Mouse (Mus musculus) CH12.LX (cell line): Measurements from ENCODE around the gene Gm12830. TPM values are rescaled to one million over a fixed set of nuclear protein-coding genes. Genes with fewer than 3 reads are reported as not detected.

Experiments used
- DNase-seq: peaks from one replicate; pipeline ENCODE4 v3.0.0-alpha.2; 2013; ENCODE audit errors: extremely low read depth
- H3K27ac ChIP-seq: 2 replicates; pipeline ENCODE4 v1.5.1; 2012; ENCODE audit warnings: low read depth, mild to moderate bottlenecking, control low read depth, moderate library complexity; ENCODE audit not compliant: insufficient read depth
- H3K27me3 ChIP-seq: replicated peaks from 2 replicates; pipeline ENCODE3; 2012; ENCODE audit warnings: inconsistent platforms
- H3K36me3 ChIP-seq, 2 experiments: replicated peaks in 1 of 2; 2 replicates each; pipeline versions ENCODE3 to v1.6.1; 2012; ENCODE audit warnings: inconsistent platforms in 1 of 2, low read length in 1 of 2, mild to moderate bottlenecking in 1 of 2, mixed read lengths in 1 of 2, moderate library complexity in 1 of 2; ENCODE audit not compliant: control insufficient read depth in 1 of 2, insufficient read depth in 1 of 2
- H3K4me1 ChIP-seq, 2 experiments: 2 replicates each; pipeline ENCODE4 v1.6.1; 2012; ENCODE audit warnings: inconsistent platforms in 1 of 2, moderate library complexity in 1 of 2; ENCODE audit not compliant: insufficient read depth in 2 of 2, control insufficient read depth in 1 of 2
- H3K4me2 ChIP-seq: 2 replicates; pipeline ENCODE4 v1.6.1; 2012; ENCODE audit warnings: low read depth, mild to moderate bottlenecking, control low read depth; ENCODE audit not compliant: poor library complexity, insufficient read depth, severe bottlenecking
- H3K4me3 ChIP-seq, 3 experiments: fragments of 150-350 bp in 1 of 3; sonication (generic) in 1 of 3; replicated peaks in 1 of 3; 2 replicates each; pipeline versions ENCODE3 to v1.5.1; 2011 to 2012; ENCODE audit warnings: low read depth in 2 of 3, low read length in 2 of 3, mild to moderate bottlenecking in 2 of 3, moderate library complexity in 2 of 3, control low read depth in 1 of 3, improper control_type of control experiment in 1 of 3, inconsistent platforms in 1 of 3, mixed read lengths in 1 of 3; ENCODE audit not compliant: poor library complexity in 1 of 3
- H3K79me2 ChIP-seq: replicated peaks from 2 replicates; pipeline ENCODE4 v1.6.1; 2012; ENCODE audit warnings: mild to moderate bottlenecking, moderate library complexity; ENCODE audit not compliant: control insufficient read depth, poor library complexity, insufficient read depth, severe bottlenecking; ENCODE audit errors: extremely low read depth
- H3K9ac ChIP-seq: 2 replicates; pipeline ENCODE4 v1.6.1; 2012; ENCODE audit warnings: low read depth, mild to moderate bottlenecking, control low read depth, moderate library complexity; ENCODE audit not compliant: insufficient read depth
- H3K9me3 ChIP-seq: replicated peaks from 2 replicates; pipeline ENCODE3; 2012; ENCODE audit warnings: low read length, inconsistent platforms, mixed read lengths
- BHLHE40 ChIP-seq: IDR thresholded peaks from 2 replicates; pipeline ENCODE4 v1.6.1; 2011; ENCODE audit warnings: mild to moderate bottlenecking, low read depth, low read length, improper control_type of control experiment
- CHD1 ChIP-seq: IDR thresholded peaks from 2 replicates; pipeline ENCODE4 v1.6.1; 2012; ENCODE audit warnings: low read depth, low read length, improper control_type of control experiment, inconsistent platforms
- CTCF ChIP-seq, 2 experiments: IDR thresholded peaks in 1 of 2; conservative IDR thresholded peaks in 1 of 2; 2 replicates each; pipeline ENCODE4 v1.5.1; 2011 to 2012; ENCODE audit warnings: low read depth in 2 of 2, low read length in 2 of 2, improper control_type of control experiment in 1 of 2, inconsistent platforms in 1 of 2, mild to moderate bottlenecking in 1 of 2, moderate library complexity in 1 of 2
- E2F4 ChIP-seq: IDR thresholded peaks from 2 replicates; pipeline ENCODE4 v1.6.1; 2011; ENCODE audit warnings: low read depth, low read length, improper control_type of control experiment; ENCODE audit not compliant: insufficient replicate concordance
- ELF1 ChIP-seq: IDR thresholded peaks from 2 replicates; pipeline ENCODE4 v1.6.1; 2014; ENCODE audit warnings: low read depth, mild to moderate bottlenecking, inconsistent platforms, low read length, improper control_type of control experiment
- EP300 ChIP-seq: IDR thresholded peaks from 2 replicates; pipeline ENCODE4 v1.6.1; 2011; ENCODE audit warnings: low read length, improper control_type of control experiment
- ETS1 ChIP-seq: conservative IDR thresholded peaks from 2 replicates; pipeline ENCODE4 v1.6.1; 2012; ENCODE audit warnings: low read depth, mild to moderate bottlenecking, inconsistent platforms, low read length, improper control_type of control experiment, moderate library complexity
- JUN ChIP-seq: IDR thresholded peaks from 2 replicates; pipeline ENCODE4 v1.6.1; 2011; ENCODE audit warnings: low read depth, mild to moderate bottlenecking, low read length, improper control_type of control experiment, moderate library complexity; ENCODE audit not compliant: insufficient read depth
- JUND ChIP-seq: conservative IDR thresholded peaks from 2 replicates; pipeline ENCODE4 v1.6.1; 2011; ENCODE audit warnings: low read depth, low read length, improper control_type of control experiment
- KAT2A ChIP-seq: IDR thresholded peaks from 2 replicates; pipeline ENCODE4 v1.6.1; 2012; ENCODE audit warnings: low read length, improper control_type of control experiment, inconsistent platforms; ENCODE audit not compliant: insufficient replicate concordance
- MAFK ChIP-seq: IDR thresholded peaks from 2 replicates; pipeline ENCODE4 v1.6.1; 2011; ENCODE audit warnings: low read length, improper control_type of control experiment; ENCODE audit not compliant: insufficient replicate concordance
- MAX ChIP-seq: IDR thresholded peaks from 2 replicates; pipeline ENCODE4 v1.6.1; 2011; ENCODE audit warnings: low read length, improper control_type of control experiment
- MAZ ChIP-seq: IDR thresholded peaks from 2 replicates; pipeline ENCODE4 v1.6.1; 2012; ENCODE audit warnings: low read depth, mild to moderate bottlenecking, inconsistent platforms, low read length, improper control_type of control experiment, moderate library complexity
- MXI1 ChIP-seq: IDR thresholded peaks from 2 replicates; pipeline ENCODE4 v1.6.1; 2011; ENCODE audit warnings: mild to moderate bottlenecking, low read depth, low read length, improper control_type of control experiment
- MYC ChIP-seq: IDR thresholded peaks from 2 replicates; pipeline ENCODE4 v1.6.1; 2011; ENCODE audit warnings: low read depth, mild to moderate bottlenecking, improper control_type of control experiment, low read length
- NELFE ChIP-seq: IDR thresholded peaks from 2 replicates; pipeline ENCODE4 v1.6.1; 2011; ENCODE audit warnings: low read depth, low read length, improper control_type of control experiment
- POLR2A ChIP-seq: IDR thresholded peaks from 2 replicates; pipeline ENCODE4 v1.6.1; 2011; ENCODE audit warnings: low read depth, mild to moderate bottlenecking, improper control_type of control experiment, low read length
- POLR2AphosphoS2 ChIP-seq: IDR thresholded peaks from 2 replicates; pipeline ENCODE4 v1.6.1; 2011; ENCODE audit warnings: low read depth, low read length, improper control_type of control experiment
- RAD21 ChIP-seq: IDR thresholded peaks from 2 replicates; pipeline ENCODE4 v1.6.1; 2011; ENCODE audit warnings: low read depth, mild to moderate bottlenecking, low read length, improper control_type of control experiment, moderate library complexity
- RCOR1 ChIP-seq: conservative IDR thresholded peaks from 2 replicates; pipeline ENCODE4 v1.6.1; 2012; ENCODE audit warnings: low read depth, mild to moderate bottlenecking, inconsistent platforms, low read length, improper control_type of control experiment
- SIN3A ChIP-seq: IDR thresholded peaks from 2 replicates; pipeline ENCODE4 v1.6.1; 2012; ENCODE audit warnings: low read length, improper control_type of control experiment, inconsistent platforms
- SMC3 ChIP-seq: IDR thresholded peaks from 2 replicates; pipeline ENCODE4 v1.6.1; 2011; ENCODE audit warnings: low read depth, low read length, improper control_type of control experiment
- TBP ChIP-seq: conservative IDR thresholded peaks from 2 replicates; pipeline ENCODE4 v1.6.1; 2011; ENCODE audit warnings: low read depth, low read length, improper control_type of control experiment
- TCF12 ChIP-seq: IDR thresholded peaks from 2 replicates; pipeline ENCODE4 v1.6.1; 2014; ENCODE audit warnings: low read depth, mild to moderate bottlenecking, inconsistent platforms, low read length, improper control_type of control experiment
- UBTF ChIP-seq: IDR thresholded peaks from 2 replicates; pipeline ENCODE4 v1.6.1; 2012; ENCODE audit warnings: low read depth, mild to moderate bottlenecking, inconsistent platforms, low read length, improper control_type of control experiment, moderate library complexity
- ZC3H11A ChIP-seq: IDR thresholded peaks from 2 replicates; pipeline ENCODE4 v1.6.1; 2012; ENCODE audit warnings: low read depth, mild to moderate bottlenecking, inconsistent platforms, low read length, improper control_type of control experiment
- ZKSCAN1 ChIP-seq: IDR thresholded peaks from 2 replicates; pipeline ENCODE4 v1.6.1; 2012; ENCODE audit warnings: low read depth, inconsistent platforms, low read length, improper control_type of control experiment, borderline replicate concordance
- ZNF384 ChIP-seq: IDR thresholded peaks from 2 replicates; pipeline ENCODE4 v1.6.1; 2012; ENCODE audit warnings: low read depth, low read length, improper control_type of control experiment, inconsistent platforms
- dilution Hi-C: fragments of 300-500 bp; cut with MboI; formaldehyde crosslinking; loops from 2 replicates; pipeline ENCODE4 v1.14.3; 2020; ENCODE audit warnings: low sequenced_read_pairs; ENCODE audit not compliant: extremely low pct_unique_long_range_greater_than_20kb, extremely low pct_ligation_motif_present
- in situ Hi-C: fragments of 300-500 bp; cut with MboI; formaldehyde crosslinking; loops from 3 replicates; pipeline ENCODE4 v1.14.3; 2019; ENCODE audit warnings: low sequenced_read_pairs, low pct_ligation_motif_present, low pct_unique_long_range_greater_than_20kb, mixed read lengths
- polyA plus RNA-seq: library from polyadenylated mRNA; unstranded; fragments of >175 nt; gene quantifications from 2 replicates; pipeline ENCODE4 v1.2.1, GENCODE M21; 2012; ENCODE audit warnings: low read depth; ENCODE audit not compliant: insufficient read length
- total RNA-seq, 2 experiments: library from RNA; depleted of rRNA; stranded (reverse); fragments of 300-350 nt in 1 of 2; fragments of >200 nt in 1 of 2; gene quantifications; 2 replicates each; pipeline ENCODE4 v1.2.3; 2012 to 2014

Gm12830 gene
- total and polyA plus RNA-seq, 3 experiments = not detected

- H3K4me3 ChIP-seq = no peak overlapping the region
- H3K36me3 ChIP-seq = no peaks in the 10 kb centered on the region
- H3K4me2 ChIP-seq = no peak overlapping the region
- peaks cover 74% of the 10 kb centered on the region for H3K27me3 ChIP-seq
- dilution Hi-C loops = no loop called here
- H3K27ac ChIP-seq = no peak overlapping the region
- H3K9me3 ChIP-seq = no peaks in the 10 kb centered on the region
- H3K79me2 ChIP-seq = no peaks in the 10 kb centered on the region
- DNase-seq = no peak
- H3K4me1 ChIP-seq = no peaks in the 10 kb centered on the region
- no peak overlapping the region for H3K9ac ChIP-seq
- TF ChIP-seq TCF12 (no peak), CTCF (conservative IDR thresholded peaks at IDR 0.05 in 1 of 2, IDR thresholded peaks at IDR 0.05 in 1 of 2; ENCODE audit: low read depth in 2 of 2, low read length in 2 of 2) (no peak), E2F4 (no peak), MXI1 (no peak), MAZ (no peak), KAT2A (no peak), SMC3 (no peak), ELF1 (no peak), TBP (no peak), JUND (no peak), POLR2A (no peak), RCOR1 (no peak), UBTF (no peak), RAD21 (no peak), BHLHE40 (no peak), MAFK (no peak), CHD1 (no peak), JUN (no peak), ZNF384 (no peak), MAX (no peak)
- in situ Hi-C loops = no loop called here
These were observed 17.4 kb upstream of the Gm12830 start for GRCm38 (mm10) chr4:114804096-114804495.

- H3K79me2 ChIP-seq = no peaks in the 10 kb centered on the region
- no peak overlapping the region for H3K4me3 ChIP-seq
- H3K9ac ChIP-seq = no peak overlapping the region
- peaks cover 89% of the 10 kb centered on the region for H3K27me3 ChIP-seq
- DNase-seq = no peak
- in situ Hi-C loops = no loop called here
- no peak overlapping the region for H3K4me2 ChIP-seq
- no peak for TF ChIP-seq JUND
- TF ChIP-seq ZC3H11A = no peak
- TF ChIP-seq MXI1 = no peak
- TF ChIP-seq EP300 = no peak
- TF ChIP-seq TCF12 = no peak
- no peak for TF ChIP-seq JUN
- no peak for TF ChIP-seq SIN3A
- TF ChIP-seq RAD21 = no peak
- TF ChIP-seq ZKSCAN1 = no peak
- TF ChIP-seq NELFE = no peak
- TF ChIP-seq MAX = no peak
- no peak for TF ChIP-seq POLR2AphosphoS2
- TF ChIP-seq ETS1 = no peak
- TF ChIP-seq CHD1 = no peak
- TF ChIP-seq MAFK = no peak
- no peak for TF ChIP-seq RCOR1
- TF ChIP-seq MYC = no peak
- TF ChIP-seq MAZ = no peak
- no peak for TF ChIP-seq KAT2A
- no peak for TF ChIP-seq UBTF
- dilution Hi-C loops = no loop called here
- H3K36me3 ChIP-seq = no peaks in the 10 kb centered on the region
- H3K9me3 ChIP-seq = no peaks in the 10 kb centered on the region
- H3K27ac ChIP-seq = no peak overlapping the region
- no peaks in the 10 kb centered on the region for H3K4me1 ChIP-seq
These were observed 2.4 kb upstream of the Gm12830 start for GRCm38 (mm10) chr4:114818963-114819702.
